Mouse (Mus musculus) midbrain, embryonic 13.5 days (tissue): Measurements from ENCODE around the gene Prkx. TPM values are rescaled to one million over a fixed set of nuclear protein-coding genes. Genes with fewer than 3 reads are reported as not detected.

Experiments
- ATAC-seq: fragments of 200-750 bp; cut with Nextera tagmentation; 2 replicates; pipeline ENCODE4 v1.8.0; 2017; ENCODE audit warnings: mild to moderate bottlenecking, moderate TSS enrichment, moderate library complexity
- H3K27ac ChIP-seq: fragments of 300-500 bp; sonication (generic); 2 replicates; pipeline ENCODE4 v1.5.1; 2015; ENCODE audit warnings: inconsistent platforms, mild to moderate bottlenecking, moderate library complexity
- H3K27me3 ChIP-seq: fragments of 300-500 bp; sonication (generic); 2 replicates; pipeline ENCODE4 v1.6.1; 2015; ENCODE audit warnings: mild to moderate bottlenecking, inconsistent platforms
- H3K36me3 ChIP-seq: fragments of 300-500 bp; sonication (generic); 2 replicates; pipeline ENCODE4 v1.6.1; 2015; ENCODE audit warnings: mild to moderate bottlenecking, inconsistent platforms
- H3K4me1 ChIP-seq: fragments of 300-500 bp; sonication (generic); replicated peaks from 2 replicates; pipeline ENCODE4 v1.6.1; 2015; ENCODE audit warnings: inconsistent platforms
- H3K4me2 ChIP-seq: fragments of 300-500 bp; sonication (generic); replicated peaks from 2 replicates; pipeline ENCODE4 v1.6.1; 2015; ENCODE audit warnings: moderate library complexity, mild to moderate bottlenecking, inconsistent platforms
- H3K4me3 ChIP-seq: fragments of 300-500 bp; sonication (generic); replicated peaks from 2 replicates; pipeline ENCODE4 v1.5.1; 2015; ENCODE audit warnings: mild to moderate bottlenecking, inconsistent platforms
- H3K9ac ChIP-seq: fragments of 300-500 bp; sonication (generic); replicated peaks from 2 replicates; pipeline ENCODE4 v1.6.1; 2015; ENCODE audit warnings: mild to moderate bottlenecking, inconsistent platforms
- H3K9me3 ChIP-seq: fragments of 300-500 bp; sonication (generic); 2 replicates; pipeline ENCODE4 v1.6.1; 2016; ENCODE audit warnings: mild to moderate bottlenecking, inconsistent platforms
- WGBS: fragments of 180-500 bp; shearing (Covaris S2); methylation state at CpG from one replicate; pipeline ENCODE4 v1.1.7; 2015; 5-methylcytosine and 5-hydroxymethylcytosine counted together
- polyA plus RNA-seq: library from polyadenylated mRNA; unstranded; fragments of >200 nt; fragmentation: Nextera tagmentation; extraction: Ambion mirVana; gene quantifications from 2 replicates; pipeline ENCODE4 v1.2.1, GENCODE M21; 2015

The Prkx gene
- polyA plus RNA-seq, 1 experiment from 2014 or later = 27.2 TPM

DNA sequence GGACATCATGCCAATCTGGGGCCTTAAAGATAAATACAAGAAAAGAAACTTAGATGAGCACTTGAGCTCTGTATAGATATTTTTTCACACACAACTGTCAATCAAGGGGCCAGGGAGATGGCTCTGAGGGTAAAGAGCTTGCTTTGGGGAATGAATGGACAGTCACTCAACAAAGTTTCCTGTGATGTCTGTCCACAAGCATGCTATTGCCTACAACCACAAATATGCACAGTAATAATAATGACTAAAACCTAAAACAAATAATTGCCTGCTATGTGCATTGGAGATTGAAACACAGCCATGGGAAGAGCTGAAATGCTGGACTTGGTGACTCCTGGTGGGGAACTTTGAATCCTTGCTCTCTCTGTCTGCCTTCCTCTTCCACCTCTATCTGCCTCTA is 9.7 kb downstream of the Prkx start:
- Histone ChIP-seq H3K4me2 (no peak overlapping the region), H3K27me3 (no peaks in the 10 kb centered on the region), H3K9me3 (no peaks in the 10 kb centered on the region), H3K36me3 (peaks cover 37% of the 10 kb centered on the region), H3K4me1 (no peaks in the 10 kb centered on the region), H3K9ac (no peak overlapping the region), H3K27ac (no peak overlapping the region), H3K4me3 (no peak overlapping the region)
- ATAC-seq = no peak

DNA sequence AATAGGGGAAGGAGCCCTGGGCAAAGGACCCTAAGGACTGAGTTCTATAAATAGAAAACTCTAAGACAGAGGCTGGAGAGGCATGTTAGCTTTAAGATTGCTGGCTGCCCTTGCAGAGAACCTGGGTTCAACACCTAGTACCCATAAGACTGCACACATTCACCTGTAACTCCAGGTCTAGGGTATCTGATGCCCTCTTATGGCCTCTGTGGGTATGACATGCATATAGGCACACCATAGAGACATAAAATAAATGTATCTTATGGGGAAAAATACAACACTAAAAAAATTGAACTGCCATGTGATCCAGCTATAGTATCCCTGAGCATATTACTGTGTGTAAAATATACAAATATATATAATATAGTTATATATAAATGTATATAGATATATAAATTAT is 18.3 kb downstream of the Prkx start:
- no peaks in the 10 kb centered on the region for H3K4me1 ChIP-seq
- no peak overlapping the region for H3K4me2 ChIP-seq
- H3K36me3 ChIP-seq = peaks cover 39% of the 10 kb centered on the region
- no peak overlapping the region for H3K9ac ChIP-seq
- H3K9me3 ChIP-seq = no peaks in the 10 kb centered on the region
- H3K27ac ChIP-seq = no peak overlapping the region
- no peaks in the 10 kb centered on the region for H3K27me3 ChIP-seq
- no peak for ATAC-seq
- H3K4me3 ChIP-seq = no peak overlapping the region

DNA sequence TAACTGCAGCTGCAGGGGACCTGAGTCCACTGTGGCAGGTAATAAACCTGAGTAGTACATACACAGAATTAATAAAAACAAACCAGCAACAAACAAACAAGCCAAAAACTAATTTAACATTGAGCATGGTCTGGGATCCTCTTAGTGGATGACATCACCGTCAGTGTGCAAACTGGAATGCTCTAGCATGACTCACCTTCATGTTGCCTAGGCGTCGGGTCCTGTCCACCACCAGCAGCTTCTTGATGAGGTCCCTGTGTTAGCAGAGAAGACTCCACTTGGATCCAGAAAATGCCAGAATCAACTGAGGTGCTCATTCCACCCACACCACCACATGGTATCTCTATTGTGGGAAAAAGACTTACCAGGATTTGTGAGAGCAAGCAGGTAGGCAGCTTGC is 30.9 kb downstream of the Prkx start:
- Histone ChIP-seq H3K4me2 (no peak overlapping the region), H3K27me3 (no peaks in the 10 kb centered on the region), H3K4me3 (no peak overlapping the region), H3K27ac (no peak overlapping the region), H3K36me3 (peaks cover 27% of the 10 kb centered on the region), H3K9me3 (no peaks in the 10 kb centered on the region), H3K4me1 (no peaks in the 10 kb centered on the region), H3K9ac (no peak overlapping the region)
- no peak for ATAC-seq
- 91% methylated on average over 3 of the region's 3 CpGs for WGBS

DNA sequence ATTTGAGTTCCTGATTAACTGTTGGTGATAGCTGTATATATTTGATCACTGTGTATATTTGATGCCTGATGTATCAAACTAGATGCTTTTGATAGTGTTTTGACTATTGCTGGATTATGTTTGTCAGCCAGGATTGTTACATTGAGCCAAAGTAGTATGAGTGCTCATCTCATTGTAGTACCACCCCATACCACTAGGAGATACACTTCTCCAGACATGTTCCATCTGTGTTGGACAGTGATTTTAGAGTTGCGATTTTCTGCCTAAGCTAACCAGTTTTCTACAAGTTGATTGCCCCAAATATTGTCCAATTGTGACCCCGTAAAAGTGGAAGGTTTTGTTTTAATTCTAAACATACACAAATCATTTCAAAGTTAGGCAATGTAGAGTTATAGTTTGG is 51.8 kb downstream of the Prkx start:
- H3K4me1 ChIP-seq = no peaks in the 10 kb centered on the region
- H3K27me3 ChIP-seq = no peaks in the 10 kb centered on the region
- no peaks in the 10 kb centered on the region for H3K9me3 ChIP-seq
- no peak overlapping the region for H3K4me2 ChIP-seq
- no peak overlapping the region for H3K4me3 ChIP-seq
- no peak overlapping the region for H3K27ac ChIP-seq
- no peak for ATAC-seq
- H3K9ac ChIP-seq = no peak overlapping the region
- no peaks in the 10 kb centered on the region for H3K36me3 ChIP-seq
- 83% methylated on average over 2 of the region's 2 CpGs for WGBS

DNA sequence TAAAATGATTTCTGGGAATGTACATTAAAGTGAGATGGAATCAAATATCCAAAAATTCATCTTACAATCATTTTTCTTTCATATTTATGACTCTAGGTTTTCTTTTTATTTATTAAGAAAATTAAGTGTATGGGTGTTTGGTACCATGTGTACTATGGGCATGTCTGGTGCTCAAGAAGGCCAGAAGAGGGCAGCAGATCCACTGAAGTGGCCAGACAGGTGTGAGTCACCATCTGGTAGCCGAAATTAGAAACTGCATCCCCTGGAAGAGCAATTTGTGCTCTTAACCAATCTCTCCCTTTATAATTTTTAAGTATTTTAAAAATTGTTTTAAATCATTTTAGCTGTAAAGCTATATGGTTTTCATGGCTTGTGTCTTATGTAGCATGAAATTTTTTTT is 54.7 kb downstream of the Prkx start:
- Histone ChIP-seq H3K4me2 (no peak overlapping the region), H3K27ac (no peak overlapping the region), H3K36me3 (no peaks in the 10 kb centered on the region), H3K27me3 (no peaks in the 10 kb centered on the region), H3K9me3 (no peaks in the 10 kb centered on the region), H3K9ac (no peak overlapping the region), H3K4me3 (no peak overlapping the region), H3K4me1 (no peaks in the 10 kb centered on the region)
- ATAC-seq = no peak
- 22% methylated on average over 1 of the region's 1 CpGs for WGBS

DNA sequence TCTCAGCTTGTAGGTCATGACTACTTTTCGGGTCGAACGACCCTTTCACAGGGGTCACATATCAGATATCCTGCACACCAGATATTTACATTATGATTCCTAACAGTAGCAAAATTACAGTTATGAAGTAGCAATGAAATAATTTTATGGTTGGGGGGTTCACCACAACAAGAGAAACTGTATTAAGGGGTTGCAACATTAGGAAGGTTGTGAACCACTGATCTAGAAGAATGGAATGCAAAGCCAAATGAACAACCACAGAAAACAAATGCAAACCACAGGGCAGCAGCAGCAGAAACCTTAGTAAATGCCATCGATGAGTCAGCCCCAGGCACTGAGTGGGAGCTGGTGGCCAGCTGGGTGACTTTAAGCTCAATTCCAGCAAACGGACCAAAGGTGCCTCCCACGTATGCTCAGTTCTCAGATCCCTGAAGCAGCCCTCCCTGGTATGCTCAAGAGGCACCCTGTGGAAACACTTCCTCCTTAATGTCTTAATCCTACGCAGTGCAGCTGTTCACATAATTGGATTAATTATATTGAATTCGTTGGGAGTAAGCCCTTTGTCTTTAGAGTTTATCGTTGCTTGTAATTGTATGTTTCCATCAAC is 62.0 kb downstream of the Prkx start:
- H3K9ac ChIP-seq = no peak overlapping the region
- ATAC-seq = no peak
- H3K27me3 ChIP-seq = no peaks in the 10 kb centered on the region
- H3K4me3 ChIP-seq = no peak overlapping the region
- WGBS = 69% methylated on average over 9 of the region's 9 CpGs
- no peaks in the 10 kb centered on the region for H3K36me3 ChIP-seq
- H3K27ac ChIP-seq = no peak overlapping the region
- H3K9me3 ChIP-seq = no peaks in the 10 kb centered on the region
- H3K4me2 ChIP-seq = no peak overlapping the region
- H3K4me1 ChIP-seq = no peaks in the 10 kb centered on the region

DNA sequence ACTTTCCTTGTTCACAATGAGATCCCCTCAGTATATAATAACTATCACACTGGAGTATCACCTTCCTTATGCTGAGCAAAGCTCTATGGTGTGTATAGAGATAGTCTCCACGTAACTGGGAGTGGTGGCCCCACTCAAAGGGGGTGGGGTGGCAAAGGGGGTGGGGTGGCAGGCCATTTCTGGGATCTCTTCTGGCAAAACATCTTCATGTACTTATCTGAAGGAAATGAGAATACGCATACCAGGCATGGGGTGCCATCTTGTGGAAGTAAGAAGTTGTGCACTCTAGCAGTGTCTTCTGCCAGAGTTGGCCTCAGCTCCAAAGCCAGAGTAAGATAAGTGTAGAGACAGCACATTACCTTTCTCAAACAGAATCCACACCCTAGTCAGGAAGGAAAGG is 75.8 kb downstream of the Prkx start:
- Histone ChIP-seq H3K4me3 (no peak overlapping the region), H3K4me1 (no peaks in the 10 kb centered on the region), H3K9ac (no peak overlapping the region), H3K36me3 (no peaks in the 10 kb centered on the region), H3K9me3 (no peaks in the 10 kb centered on the region), H3K27me3 (no peaks in the 10 kb centered on the region), H3K4me2 (no peak overlapping the region), H3K27ac (no peak overlapping the region)
- WGBS = 21% methylated on average over 2 of the region's 2 CpGs
- ATAC-seq = 0 out of 2 replicates have a peak, but pooled peaks have one; percentile 34

Other genes with a start within 250 kb of the Prkx start
- gene Pbsn, start 57.3 kb upstream of the Prkx start, polyA plus RNA-seq = not detected in 2 replicates
- not detected in 2 replicates for gene Gm14744, start 68.5 kb upstream of the Prkx start, polyA plus RNA-seq
- not detected in 2 replicates for gene 5430402E10Rik, start 128.8 kb upstream of the Prkx start, polyA plus RNA-seq